Mouse (Mus musculus) neural tube, embryonic 12.5 days (tissue): Measurements from ENCODE around the gene Atp13a1. TPM values are rescaled to one million over a fixed set of nuclear protein-coding genes. Genes with fewer than 3 reads are reported as not detected.

Source experiments
- ATAC-seq: fragments of 200-750 bp; cut with Nextera tagmentation; 2 replicates; pipeline ENCODE4 v1.8.0; 2017; ENCODE audit warnings: low read depth, mild to moderate bottlenecking, moderate TSS enrichment, moderate library complexity; ENCODE audit not compliant: low FRiP score
- H3K27ac ChIP-seq: fragments of 300-500 bp; sonication (generic); 2 replicates; pipeline ENCODE4 v1.5.1; 2016
- H3K27me3 ChIP-seq: fragments of 300-500 bp; sonication (generic); replicated peaks from 2 replicates; pipeline ENCODE4 v1.6.1; 2016; ENCODE audit warnings: mild to moderate bottlenecking
- H3K36me3 ChIP-seq: fragments of 300-500 bp; sonication (generic); 2 replicates; pipeline ENCODE4 v1.6.1; 2016; ENCODE audit warnings: mild to moderate bottlenecking
- H3K4me1 ChIP-seq: fragments of 300-500 bp; sonication (generic); 2 replicates; pipeline ENCODE4 v1.6.1; 2016
- H3K4me2 ChIP-seq: fragments of 300-500 bp; sonication (generic); replicated peaks from 2 replicates; pipeline ENCODE4 v1.6.1; 2016; ENCODE audit warnings: mild to moderate bottlenecking
- H3K4me3 ChIP-seq: fragments of 300-500 bp; sonication (generic); 2 replicates; pipeline ENCODE4 v1.5.1; 2016
- H3K9ac ChIP-seq: fragments of 300-500 bp; sonication (generic); 2 replicates; pipeline ENCODE4 v1.6.1; 2016; ENCODE audit warnings: mild to moderate bottlenecking
- H3K9me3 ChIP-seq: fragments of 300-500 bp; sonication (generic); 2 replicates; pipeline ENCODE4 v1.6.1; 2016; ENCODE audit warnings: mild to moderate bottlenecking
- WGBS: fragments of 180-500 bp; shearing (Covaris S2); methylation state at CpG from one replicate; pipeline ENCODE4 v1.1.7; 2016; 5-methylcytosine and 5-hydroxymethylcytosine counted together
- polyA plus RNA-seq: library from polyadenylated mRNA; unstranded; fragments of >200 nt; fragmentation: Nextera tagmentation; extraction: Ambion mirVana; gene quantifications from 2 replicates; pipeline ENCODE4 v1.2.1, GENCODE M21; 2016

The Atp13a1 gene
- polyA plus RNA-seq, 1 experiment from 2014 or later, result 53.8 TPM

- 90% methylated on average over 5 of the region's 5 CpGs for WGBS
- no peak overlapping the region for H3K27ac ChIP-seq
- peaks cover 6% of the 10 kb centered on the region; the same call in 1 of the 2 replicates for H3K36me3 ChIP-seq
- ATAC-seq, result no peak
- no peak overlapping the region for H3K4me3 ChIP-seq
- H3K9me3 ChIP-seq, result no peaks in the 10 kb centered on the region
- no peaks in the 10 kb centered on the region for H3K27me3 ChIP-seq
- no peak overlapping the region for H3K4me2 ChIP-seq
- no peak overlapping the region for H3K9ac ChIP-seq
- peaks cover 13% of the 10 kb centered on the region for H3K4me1 ChIP-seq
These were observed 1.9 kb upstream of the Atp13a1 start for GRCm38 (mm10) chr8:69789105-69789504.

- no peak overlapping the region for H3K4me2 ChIP-seq
- no peak for ATAC-seq
- H3K36me3 ChIP-seq, result peaks cover 12% of the 10 kb centered on the region; the same call in 1 of the 2 replicates
- 84% methylated on average over 5 of the region's 5 CpGs for WGBS
- no peak overlapping the region for H3K27ac ChIP-seq
- no peak overlapping the region for H3K9ac ChIP-seq
- peaks cover 13% of the 10 kb centered on the region for H3K4me1 ChIP-seq
- no peaks in the 10 kb centered on the region for H3K27me3 ChIP-seq
- H3K4me3 ChIP-seq, result no peak overlapping the region
- H3K9me3 ChIP-seq, result no peaks in the 10 kb centered on the region
These were observed 1.2 kb upstream of the Atp13a1 start for GRCm38 (mm10) chr8:69789731-69790130.

- Histone ChIP-seq H3K4me3 (peak overlapping the region; percentile 97), H3K27me3 (no peaks in the 10 kb centered on the region), H3K9me3 (no peaks in the 10 kb centered on the region), H3K4me1 (peaks cover 13% of the 10 kb centered on the region), H3K9ac (peak overlapping the region; percentile 87), H3K36me3 (peaks cover 18% of the 10 kb centered on the region), H3K27ac (no peak overlapping the region), H3K4me2 (peak overlapping the region; percentile 83)
- WGBS, result 34% methylated on average over 11 of the region's 11 CpGs
- peak; percentile 26; the same call in 1 of the 2 replicates for ATAC-seq
These were observed 599 bp upstream of the Atp13a1 start for GRCm38 (mm10) chr8:69790364-69790763.

GRCm38 (mm10) chr8:69791415-69792068 lies 579 bp downstream of the Atp13a1 start:
- Histone ChIP-seq H3K9me3 (no peaks in the 10 kb centered on the region), H3K4me3 (peak overlapping the region; percentile 97), H3K27ac (peak overlapping the region; percentile 51), H3K36me3 (peaks cover 30% of the 10 kb centered on the region), H3K27me3 (no peaks in the 10 kb centered on the region), H3K4me2 (peak overlapping the region; percentile 83), H3K4me1 (peaks cover 13% of the 10 kb centered on the region), H3K9ac (peak overlapping the region; percentile 87)
- under 1% methylated on average over 48 of the region's 48 CpGs for WGBS
- peak; percentile 74 for ATAC-seq

- Histone ChIP-seq H3K9ac (no peak overlapping the region), H3K4me2 (no peak overlapping the region)
These were observed 2.7 kb downstream of the Atp13a1 start for GRCm38 (mm10) chr8:69793666-69794065.

GRCm38 (mm10) chr8:69794096-69794495 lies 3.1 kb downstream of the Atp13a1 start:
- H3K36me3 ChIP-seq, result peaks cover 55% of the 10 kb centered on the region

More at GRCm38 (mm10) chr8:69793666-69794065, 2.7 kb downstream of the Atp13a1 start:
- H3K36me3 ChIP-seq, result peaks cover 51% of the 10 kb centered on the region
- 89% methylated on average over 4 of the region's 4 CpGs for WGBS
- ATAC-seq, result no peak
- no peaks in the 10 kb centered on the region for H3K9me3 ChIP-seq
- peaks cover 13% of the 10 kb centered on the region for H3K4me1 ChIP-seq
- no peaks in the 10 kb centered on the region for H3K27me3 ChIP-seq
- H3K27ac ChIP-seq, result no peak overlapping the region
- H3K4me3 ChIP-seq, result no peak overlapping the region

GRCm38 (mm10) chr8:69794901-69795300 lies 3.9 kb downstream of the Atp13a1 start:
- H3K9ac ChIP-seq, result no peak overlapping the region
- H3K4me2 ChIP-seq, result no peak overlapping the region
- H3K36me3 ChIP-seq, result peaks cover 63% of the 10 kb centered on the region
- H3K27ac ChIP-seq, result no peak overlapping the region
- no peak overlapping the region for H3K4me3 ChIP-seq
- no peaks in the 10 kb centered on the region for H3K27me3 ChIP-seq
- no peak for ATAC-seq
- H3K9me3 ChIP-seq, result no peaks in the 10 kb centered on the region
- H3K4me1 ChIP-seq, result peaks cover 13% of the 10 kb centered on the region
- 94% methylated on average over 6 of the region's 6 CpGs for WGBS

More at GRCm38 (mm10) chr8:69794096-69794495, 3.1 kb downstream of the Atp13a1 start:
- H3K4me1 ChIP-seq, result peaks cover 13% of the 10 kb centered on the region
- H3K9ac ChIP-seq, result no peak overlapping the region
- WGBS, result 95% methylated on average over 3 of the region's 3 CpGs
- no peak for ATAC-seq
- no peak overlapping the region for H3K27ac ChIP-seq
- H3K9me3 ChIP-seq, result no peaks in the 10 kb centered on the region
- H3K4me3 ChIP-seq, result no peak overlapping the region
- H3K27me3 ChIP-seq, result no peaks in the 10 kb centered on the region
- H3K4me2 ChIP-seq, result no peak overlapping the region

- 96% methylated on average over 16 of the region's 16 CpGs for WGBS
- H3K36me3 ChIP-seq, result peaks cover 81% of the 10 kb centered on the region
These were observed 5.9 kb downstream of the Atp13a1 start for GRCm38 (mm10) chr8:69796721-69797345.

GRCm38 (mm10) chr8:69797661-69798060 lies 6.7 kb downstream of the Atp13a1 start:
- ATAC-seq, result no peak

More at GRCm38 (mm10) chr8:69796721-69797345, 5.9 kb downstream of the Atp13a1 start:
- ATAC-seq, result no peak
- no peaks in the 10 kb centered on the region for H3K27me3 ChIP-seq
- peaks cover 13% of the 10 kb centered on the region for H3K4me1 ChIP-seq
- no peak overlapping the region for H3K27ac ChIP-seq
- H3K4me3 ChIP-seq, result no peak overlapping the region
- no peak overlapping the region for H3K9ac ChIP-seq
- no peaks in the 10 kb centered on the region for H3K9me3 ChIP-seq
- no peak overlapping the region for H3K4me2 ChIP-seq

GRCm38 (mm10) chr8:69799261-69799660 lies 8.3 kb downstream of the Atp13a1 start:
- Histone ChIP-seq H3K9ac (no peak overlapping the region), H3K27ac (no peak overlapping the region), H3K36me3 (peaks cover 98% of the 10 kb centered on the region), H3K27me3 (no peaks in the 10 kb centered on the region), H3K4me3 (no peak overlapping the region), H3K4me2 (no peak overlapping the region), H3K9me3 (no peaks in the 10 kb centered on the region), H3K4me1 (no peaks in the 10 kb centered on the region)
- 89% methylated on average over 8 of the region's 8 CpGs for WGBS
- ATAC-seq, result 0 out of 2 replicates have a peak, but pooled peaks have one; percentile 34

More at GRCm38 (mm10) chr8:69797661-69798060, 6.7 kb downstream of the Atp13a1 start:
- WGBS, result 96% methylated on average over 10 of the region's 10 CpGs
- Histone ChIP-seq H3K4me3 (no peak overlapping the region), H3K9ac (no peak overlapping the region), H3K4me1 (peaks cover 6% of the 10 kb centered on the region), H3K4me2 (no peak overlapping the region), H3K36me3 (peaks cover 89% of the 10 kb centered on the region), H3K27me3 (no peaks in the 10 kb centered on the region), H3K27ac (no peak overlapping the region), H3K9me3 (no peaks in the 10 kb centered on the region)

GRCm38 (mm10) chr8:69799946-69800345 lies 9.0 kb downstream of the Atp13a1 start:
- WGBS, result 96% methylated on average over 5 of the region's 5 CpGs
- Histone ChIP-seq H3K4me3 (no peak overlapping the region), H3K9me3 (no peaks in the 10 kb centered on the region), H3K36me3 (peaks cover 96% of the 10 kb centered on the region), H3K4me1 (no peaks in the 10 kb centered on the region), H3K4me2 (no peak overlapping the region), H3K9ac (no peak overlapping the region), H3K27ac (no peak overlapping the region), H3K27me3 (no peaks in the 10 kb centered on the region)
- ATAC-seq, result no peak

- Histone ChIP-seq H3K9me3 (no peaks in the 10 kb centered on the region), H3K4me2 (no peak overlapping the region), H3K36me3 (peaks cover 96% of the 10 kb centered on the region), H3K4me1 (no peaks in the 10 kb centered on the region), H3K27ac (no peak overlapping the region), H3K9ac (no peak overlapping the region), H3K4me3 (no peak overlapping the region), H3K27me3 (no peaks in the 10 kb centered on the region)
- ATAC-seq, result no peak
- 97% methylated on average over 4 of the region's 4 CpGs for WGBS
These were observed 10.8 kb downstream of the Atp13a1 start for GRCm38 (mm10) chr8:69801796-69802195.
